Mouse (Mus musculus): ENCODE results near the gene Gm20422. TPM values are rescaled to one million over a fixed set of nuclear protein-coding genes. Genes with fewer than 3 reads are reported as not detected.

The Gm20422 gene
- polyA plus RNA-seq, 1 experiment from 2014 or later, result not detected

- 32% methylated on average over 11 of the region's 11 CpGs for WGBS
- H3K4me1 ChIP-seq (ENCODE audit: control insufficient read depth, insufficient read depth, low read length), result peaks cover 13% of the 10 kb centered on the region
- DNase-seq, result peak; percentile 29
- H3K36me3 ChIP-seq (ENCODE audit: control insufficient read depth, insufficient read depth, low read length), result peaks cover 22% of the 10 kb centered on the region
- ATAC-seq (ENCODE audit: low FRiP score, low TSS enrichment), result no peak
- H3K4me3 ChIP-seq (replicated peaks; ENCODE audit: low read depth, low read length), result peak overlapping the region; percentile 100
- H3K4me2 ChIP-seq (ENCODE audit: low read length), result peak overlapping the region; percentile 59
- H3K9ac ChIP-seq (replicated peaks; ENCODE audit: low read length), result peak overlapping the region; percentile 92; the same call in 1 of the 2 replicates
- peak overlapping the region; percentile 75; the same call in 1 of the 2 replicates for H3K27ac ChIP-seq (replicated peaks; ENCODE audit: low read depth, low read length)
- H3K27me3 ChIP-seq (ENCODE audit: control insufficient read depth, insufficient read depth, low read length), result no peaks in the 10 kb centered on the region
- H3K9me3 ChIP-seq (ENCODE audit: control insufficient read depth, low read length), result no peaks in the 10 kb centered on the region
Measured at GRCm38 (mm10) chr8:69790364-69790763, 15.7 kb upstream of the Gm20422 start.

GRCm38 (mm10) chr8:69789731-69790130 lies 15.0 kb upstream of the Gm20422 start:
- no peak for ATAC-seq (ENCODE audit: low FRiP score, low TSS enrichment)
- Histone ChIP-seq H3K4me3 (replicated peaks; ENCODE audit: low read depth, low read length) (no peak overlapping the region), H3K9me3 (ENCODE audit: control insufficient read depth, low read length) (no peaks in the 10 kb centered on the region), H3K9ac (replicated peaks; ENCODE audit: low read length) (no peak overlapping the region), H3K27ac (replicated peaks; ENCODE audit: low read depth, low read length) (no peak overlapping the region), H3K4me2 (ENCODE audit: low read length) (0 out of 2 replicates have a peak overlapping the region, but pooled peaks have one; percentile 2), H3K4me1 (ENCODE audit: control insufficient read depth, insufficient read depth, low read length) (peaks cover 13% of the 10 kb centered on the region), H3K36me3 (ENCODE audit: control insufficient read depth, insufficient read depth, low read length) (peaks cover 15% of the 10 kb centered on the region), H3K27me3 (ENCODE audit: control insufficient read depth, insufficient read depth, low read length) (no peaks in the 10 kb centered on the region)
- 76% methylated on average over 5 of the region's 5 CpGs for WGBS
- DNase-seq, result no peak

- WGBS, result 91% methylated on average over 5 of the region's 5 CpGs
Measured at GRCm38 (mm10) chr8:69789105-69789504, 14.4 kb upstream of the Gm20422 start.

GRCm38 (mm10) chr8:69777111-69777510 lies 2.4 kb upstream of the Gm20422 start:
- WGBS, result 67% methylated on average over 11 of the region's 12 CpGs
- Histone ChIP-seq H3K36me3 (ENCODE audit: control insufficient read depth, insufficient read depth, low read length) (no peaks in the 10 kb centered on the region), H3K4me1 (ENCODE audit: control insufficient read depth, insufficient read depth, low read length) (peaks cover 20% of the 10 kb centered on the region), H3K27ac (replicated peaks; ENCODE audit: low read depth, low read length) (no peak overlapping the region), H3K27me3 (ENCODE audit: control insufficient read depth, insufficient read depth, low read length) (no peaks in the 10 kb centered on the region), H3K4me2 (ENCODE audit: low read length) (no peak overlapping the region), H3K9ac (replicated peaks; ENCODE audit: low read length) (no peak overlapping the region), H3K9me3 (ENCODE audit: control insufficient read depth, low read length) (no peaks in the 10 kb centered on the region), H3K4me3 (replicated peaks; ENCODE audit: low read depth, low read length) (no peak overlapping the region)
- ATAC-seq (ENCODE audit: low FRiP score, low TSS enrichment), result no peak
- DNase-seq, result no peak

More at GRCm38 (mm10) chr8:69789105-69789504, 14.4 kb upstream of the Gm20422 start:
- Histone ChIP-seq H3K36me3 (ENCODE audit: control insufficient read depth, insufficient read depth, low read length) (peaks cover 9% of the 10 kb centered on the region), H3K27me3 (ENCODE audit: control insufficient read depth, insufficient read depth, low read length) (no peaks in the 10 kb centered on the region), H3K4me3 (replicated peaks; ENCODE audit: low read depth, low read length) (no peak overlapping the region), H3K4me2 (ENCODE audit: low read length) (no peak overlapping the region), H3K4me1 (ENCODE audit: control insufficient read depth, insufficient read depth, low read length) (peaks cover 13% of the 10 kb centered on the region), H3K27ac (replicated peaks; ENCODE audit: low read depth, low read length) (no peak overlapping the region), H3K9me3 (ENCODE audit: control insufficient read depth, low read length) (no peaks in the 10 kb centered on the region), H3K9ac (replicated peaks; ENCODE audit: low read length) (no peak overlapping the region)
- no peak for ATAC-seq (ENCODE audit: low FRiP score, low TSS enrichment)
- no peak for DNase-seq

GRCm38 (mm10) chr8:69775149-69775534 lies 456 bp upstream of the Gm20422 start:
- WGBS, result 57% methylated on average over 2 of the region's 2 CpGs
- DNase-seq, result no peak
- peak overlapping the region; percentile 93; the same call in 1 of the 2 replicates for H3K9ac ChIP-seq (replicated peaks; ENCODE audit: low read length)

GRCm38 (mm10) chr8:69772106-69772505 lies 2.6 kb downstream of the Gm20422 start:
- H3K4me3 ChIP-seq (replicated peaks; ENCODE audit: low read depth, low read length), result no peak overlapping the region
- H3K4me2 ChIP-seq (ENCODE audit: low read length), result peak overlapping the region; percentile 63
- H3K9me3 ChIP-seq (ENCODE audit: control insufficient read depth, low read length), result no peaks in the 10 kb centered on the region
- no peak overlapping the region for H3K27ac ChIP-seq (replicated peaks; ENCODE audit: low read depth, low read length)
- DNase-seq (no peak), ATAC-seq (ENCODE audit: low FRiP score, low TSS enrichment) (no peak)
- H3K4me1 ChIP-seq (ENCODE audit: control insufficient read depth, insufficient read depth, low read length), result peaks cover 26% of the 10 kb centered on the region
- H3K9ac ChIP-seq (replicated peaks; ENCODE audit: low read length), result 0 out of 2 replicates have a peak overlapping the region, but pooled peaks have one; percentile 18
- H3K27me3 ChIP-seq (ENCODE audit: control insufficient read depth, insufficient read depth, low read length), result no peaks in the 10 kb centered on the region
- H3K36me3 ChIP-seq (ENCODE audit: control insufficient read depth, insufficient read depth, low read length), result peaks cover 20% of the 10 kb centered on the region
- WGBS, result 87% methylated on average over 2 of the region's 2 CpGs

More at GRCm38 (mm10) chr8:69775149-69775534, 456 bp upstream of the Gm20422 start:
- Histone ChIP-seq H3K9me3 (ENCODE audit: control insufficient read depth, low read length) (no peaks in the 10 kb centered on the region), H3K4me1 (ENCODE audit: control insufficient read depth, insufficient read depth, low read length) (peaks cover 26% of the 10 kb centered on the region), H3K27me3 (ENCODE audit: control insufficient read depth, insufficient read depth, low read length) (no peaks in the 10 kb centered on the region), H3K27ac (replicated peaks; ENCODE audit: low read depth, low read length) (peak overlapping the region; percentile 100), H3K36me3 (ENCODE audit: control insufficient read depth, insufficient read depth, low read length) (no peaks in the 10 kb centered on the region; the same call in 1 of the 2 replicates), H3K4me2 (ENCODE audit: low read length) (peak overlapping the region; percentile 63), H3K4me3 (replicated peaks; ENCODE audit: low read depth, low read length) (peak overlapping the region; percentile 74; the same call in 1 of the 2 replicates)
- peak; percentile 28 for ATAC-seq (ENCODE audit: low FRiP score, low TSS enrichment)

GRCm38 (mm10) chr8:69771221-69771620 lies 3.5 kb downstream of the Gm20422 start:
- WGBS, result 90% methylated on average over 9 of the region's 9 CpGs
- ATAC-seq (ENCODE audit: low FRiP score, low TSS enrichment) (no peak), DNase-seq (no peak)
- Histone ChIP-seq H3K9ac (replicated peaks; ENCODE audit: low read length) (no peak overlapping the region), H3K27ac (replicated peaks; ENCODE audit: low read depth, low read length) (no peak overlapping the region), H3K27me3 (ENCODE audit: control insufficient read depth, insufficient read depth, low read length) (no peaks in the 10 kb centered on the region), H3K36me3 (ENCODE audit: control insufficient read depth, insufficient read depth, low read length) (peaks cover 29% of the 10 kb centered on the region), H3K4me3 (replicated peaks; ENCODE audit: low read depth, low read length) (no peak overlapping the region), H3K4me2 (ENCODE audit: low read length) (no peak overlapping the region), H3K4me1 (ENCODE audit: control insufficient read depth, insufficient read depth, low read length) (peaks cover 26% of the 10 kb centered on the region), H3K9me3 (ENCODE audit: control insufficient read depth, low read length) (no peaks in the 10 kb centered on the region)

GRCm38 (mm10) chr8:69761814-69762445 lies 12.8 kb downstream of the Gm20422 start:
- 90% methylated on average over 4 of the region's 4 CpGs for WGBS
- no peak overlapping the region for H3K9ac ChIP-seq (replicated peaks; ENCODE audit: low read length)
- no peaks in the 10 kb centered on the region for H3K9me3 ChIP-seq (ENCODE audit: control insufficient read depth, low read length)
- DNase-seq (no peak), ATAC-seq (ENCODE audit: low FRiP score, low TSS enrichment) (no peak)
- no peak overlapping the region for H3K27ac ChIP-seq (replicated peaks; ENCODE audit: low read depth, low read length)
- no peaks in the 10 kb centered on the region for H3K4me1 ChIP-seq (ENCODE audit: control insufficient read depth, insufficient read depth, low read length)
- H3K4me3 ChIP-seq (replicated peaks; ENCODE audit: low read depth, low read length), result no peak overlapping the region
- no peak overlapping the region for H3K4me2 ChIP-seq (ENCODE audit: low read length)
- H3K27me3 ChIP-seq (ENCODE audit: control insufficient read depth, insufficient read depth, low read length), result no peaks in the 10 kb centered on the region
- peaks cover 65% of the 10 kb centered on the region for H3K36me3 ChIP-seq (ENCODE audit: control insufficient read depth, insufficient read depth, low read length)

GRCm38 (mm10) chr8:69758316-69758715 lies 16.4 kb downstream of the Gm20422 start:
- Histone ChIP-seq H3K27ac (replicated peaks; ENCODE audit: low read depth, low read length) (no peak overlapping the region), H3K4me3 (replicated peaks; ENCODE audit: low read depth, low read length) (no peak overlapping the region), H3K27me3 (ENCODE audit: control insufficient read depth, insufficient read depth, low read length) (no peaks in the 10 kb centered on the region), H3K9me3 (ENCODE audit: control insufficient read depth, low read length) (no peaks in the 10 kb centered on the region), H3K4me2 (ENCODE audit: low read length) (no peak overlapping the region), H3K4me1 (ENCODE audit: control insufficient read depth, insufficient read depth, low read length) (no peaks in the 10 kb centered on the region), H3K9ac (replicated peaks; ENCODE audit: low read length) (no peak overlapping the region), H3K36me3 (ENCODE audit: control insufficient read depth, insufficient read depth, low read length) (peaks cover 38% of the 10 kb centered on the region)
- ATAC-seq (ENCODE audit: low FRiP score, low TSS enrichment) (no peak), DNase-seq (no peak)
- WGBS, result 97% methylated on average over 5 of the region's 5 CpGs
